Mouse (Mus musculus): ENCODE results near the gene Odc1.

Gene Odc1

DNA sequence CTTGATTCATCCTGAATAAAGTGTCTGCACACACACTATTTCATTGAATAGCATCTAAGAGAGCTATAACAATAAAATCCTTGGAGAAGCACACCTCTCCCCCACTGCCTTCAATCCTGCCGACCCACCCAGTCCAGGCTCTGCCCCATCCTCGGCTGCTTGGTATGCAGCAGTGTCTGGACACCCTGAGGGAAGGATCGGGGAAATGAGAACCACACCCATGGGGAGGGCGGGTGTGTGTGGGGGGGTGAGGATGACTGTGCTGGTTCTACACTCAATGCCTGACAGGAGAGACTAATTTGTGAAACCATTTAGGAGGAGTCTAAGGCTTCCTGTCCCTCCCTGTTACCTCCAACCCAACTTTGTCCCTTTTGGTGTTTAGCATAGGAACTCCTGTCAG lies 34.0 kb downstream of the Odc1 start:
- in situ Hi-C loops (cut with MboI; ENCODE audit: unreplicated experiment in 2 of 2) = no loop called here

DNA sequence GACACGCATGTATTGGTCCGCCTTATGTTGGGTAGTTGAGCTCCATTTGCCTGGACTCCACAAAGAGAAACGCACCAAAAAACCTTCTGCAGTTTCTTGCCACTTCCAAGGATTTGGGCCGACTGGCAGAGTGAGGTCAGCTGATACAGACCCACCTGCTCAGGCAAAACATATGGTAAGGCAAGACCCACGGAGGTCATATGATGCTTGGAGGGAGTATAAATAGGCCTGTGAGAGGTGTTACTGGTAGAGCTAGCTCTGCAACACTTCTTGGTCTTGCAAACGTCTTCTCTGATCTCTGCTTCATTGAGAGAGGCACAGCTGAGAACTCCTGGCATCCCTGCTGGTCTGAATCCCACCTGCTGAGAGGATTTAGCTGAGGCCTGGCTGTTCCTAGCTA lies 36.4 kb downstream of the Odc1 start:
- in situ Hi-C loops (cut with MboI; ENCODE audit: unreplicated experiment in 2 of 2) = no loop called here

DNA sequence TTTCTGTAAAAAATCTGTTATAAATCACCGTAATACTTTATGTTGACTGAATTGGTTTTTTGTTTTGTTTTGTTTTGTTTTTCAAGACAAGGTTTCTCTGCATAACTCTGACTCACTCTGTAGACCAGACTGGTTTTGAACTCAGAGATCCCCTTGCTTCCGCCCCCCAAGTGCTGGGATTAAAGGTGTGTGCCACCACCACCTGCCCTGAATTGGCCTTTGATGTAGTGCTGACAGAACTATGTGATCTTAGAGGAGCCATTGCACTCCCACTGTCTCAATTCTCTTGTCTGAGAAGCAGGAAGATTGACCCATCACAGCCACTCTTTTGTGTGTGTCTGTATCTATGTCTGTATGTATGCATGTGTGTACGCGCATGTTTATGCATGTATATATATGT lies 37.8 kb downstream of the Odc1 start:
- in situ Hi-C loops (cut with MboI; ENCODE audit: unreplicated experiment in 2 of 2) = no loop called here

DNA sequence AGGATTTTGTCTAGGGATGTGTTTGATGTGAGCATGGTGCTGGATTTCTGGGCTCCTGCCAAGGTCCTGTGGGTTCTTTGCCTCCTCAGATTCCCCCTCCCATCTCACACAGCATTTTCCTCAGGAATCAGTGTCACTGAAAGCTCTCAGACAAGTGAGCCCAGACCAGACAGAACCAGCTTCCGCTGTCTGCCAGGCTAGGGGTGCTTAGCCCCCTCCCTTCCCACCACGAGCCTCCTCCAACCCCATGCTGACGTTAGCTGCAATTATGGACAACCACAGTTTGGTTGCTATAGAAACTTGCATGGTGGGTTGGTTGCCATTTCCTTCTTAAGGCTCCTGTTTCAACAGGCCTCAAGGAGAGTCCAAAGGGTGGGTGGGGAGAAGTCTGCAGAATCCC lies 39.3 kb downstream of the Odc1 start:
- in situ Hi-C loops (cut with MboI; ENCODE audit: unreplicated experiment in 2 of 2) = no loop called here

DNA sequence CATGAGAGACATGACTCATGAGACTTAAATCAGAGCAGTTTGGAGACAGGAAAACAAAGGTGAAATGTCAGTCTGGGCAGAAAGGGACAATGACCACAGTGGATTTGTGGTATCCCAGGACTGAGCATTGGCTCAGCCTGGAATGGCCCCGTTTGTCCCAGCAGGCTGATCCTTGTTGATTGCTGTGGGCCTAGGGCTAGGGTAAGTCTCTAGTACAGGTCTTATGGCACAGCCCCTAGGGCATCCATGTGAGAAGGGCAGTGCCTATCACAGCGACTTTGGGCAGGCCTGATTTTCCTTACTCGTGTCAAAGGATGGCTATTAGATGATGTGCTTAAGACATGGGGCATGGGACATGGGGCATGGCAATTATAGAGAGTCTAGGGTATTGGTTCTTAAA lies 41.4 kb downstream of the Odc1 start:
- in situ Hi-C loops (cut with MboI; ENCODE audit: unreplicated experiment in 2 of 2) = no loop called here

DNA sequence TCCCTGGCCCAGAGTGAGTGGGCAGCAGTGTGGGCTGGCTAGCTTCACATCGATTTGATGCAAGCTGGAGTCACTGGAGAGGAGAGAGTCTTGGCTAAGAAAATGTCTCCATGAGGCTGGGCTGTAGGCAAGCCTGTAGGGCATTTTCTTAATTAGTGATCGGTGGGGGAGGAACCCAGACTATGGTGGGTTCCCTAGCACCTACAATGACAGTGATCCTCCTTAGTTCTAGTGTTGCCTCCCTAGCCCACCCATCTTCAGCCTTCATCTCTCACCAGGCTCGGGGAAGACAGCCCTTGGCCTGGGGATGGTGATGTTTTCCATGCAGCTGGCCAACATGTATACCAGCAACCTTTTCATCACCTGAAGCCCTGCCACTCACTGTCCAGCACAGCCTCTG lies 43.8 kb downstream of the Odc1 start:
- in situ Hi-C loops (cut with MboI; ENCODE audit: unreplicated experiment in 2 of 2) = no loop called here

DNA sequence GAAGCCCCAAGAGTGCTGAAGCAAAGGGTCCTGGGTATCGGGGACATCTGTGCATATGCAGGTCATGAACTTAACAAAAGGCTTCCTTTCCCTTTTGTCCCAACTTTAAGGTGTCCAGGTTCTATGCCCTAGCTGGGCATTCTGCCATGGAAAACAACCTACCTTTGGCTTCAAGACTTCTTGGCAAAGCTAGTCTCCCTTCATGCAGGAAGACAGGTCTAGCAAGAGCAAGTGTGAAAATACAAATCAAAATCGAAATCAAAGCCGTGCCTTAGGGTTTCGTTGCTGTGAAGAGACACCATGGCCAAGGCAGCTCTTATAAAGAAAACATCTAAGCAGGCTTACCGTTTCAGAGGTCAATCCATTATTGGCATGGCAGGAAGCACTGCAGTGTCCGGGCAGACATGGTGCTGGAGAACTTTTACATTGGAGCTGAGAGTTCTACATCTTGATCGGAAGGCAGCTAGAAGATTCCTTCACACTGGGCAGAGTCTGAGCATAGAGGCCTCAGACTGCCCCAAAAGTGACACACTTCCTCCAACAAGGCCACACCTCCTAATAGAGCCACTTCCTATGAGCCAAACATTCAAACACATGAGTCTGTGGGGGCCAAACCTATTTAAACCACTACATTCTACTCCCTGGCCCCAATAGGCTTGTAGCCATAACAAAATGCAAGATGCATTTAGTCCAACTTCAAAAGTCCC lies 44.5 kb downstream of the Odc1 start:
- in situ Hi-C loops (cut with MboI; ENCODE audit: unreplicated experiment in 2 of 2) = no loop called here

DNA sequence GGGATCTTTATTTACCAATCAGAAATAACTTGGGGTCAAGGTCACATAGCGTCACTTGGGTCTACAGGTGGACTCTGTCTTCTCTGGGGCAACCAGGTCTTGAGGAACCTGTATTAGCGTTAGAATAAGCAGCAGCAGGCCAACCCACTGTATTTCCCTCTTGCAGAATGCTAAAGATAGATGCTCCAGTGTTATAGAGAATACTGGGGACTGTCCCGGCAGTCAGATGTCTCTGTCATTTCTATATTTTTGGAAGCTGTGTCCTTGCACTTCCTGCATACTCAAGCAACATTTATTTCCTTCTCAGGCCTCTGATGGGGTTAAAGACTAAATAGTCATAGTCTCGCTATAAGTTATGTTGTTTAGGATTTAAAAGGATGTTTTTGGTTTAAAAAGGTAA lies 46.7 kb downstream of the Odc1 start:
- in situ Hi-C loops (cut with MboI; ENCODE audit: unreplicated experiment in 2 of 2) = no loop called here

DNA sequence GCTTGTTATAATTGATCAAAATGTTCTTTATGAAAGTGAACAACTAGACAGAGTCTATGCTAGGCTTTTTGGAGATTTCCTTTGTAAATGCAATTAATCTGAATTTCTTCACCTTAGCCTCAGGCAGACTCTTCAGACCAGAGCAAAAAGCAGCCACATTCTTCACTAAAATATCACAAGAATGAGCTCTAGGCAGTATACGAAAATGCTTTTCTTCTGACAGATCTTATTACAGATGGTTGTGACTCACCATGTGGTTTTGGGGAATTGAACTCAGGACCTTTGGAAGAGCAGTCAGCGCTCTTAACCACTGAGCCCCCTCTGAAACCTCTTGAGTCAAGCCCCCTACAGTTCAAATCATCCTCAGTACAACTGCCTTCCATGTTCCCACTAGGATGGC lies 49.4 kb downstream of the Odc1 start:
- in situ Hi-C loops (cut with MboI; ENCODE audit: unreplicated experiment in 2 of 2) = no loop called here

DNA sequence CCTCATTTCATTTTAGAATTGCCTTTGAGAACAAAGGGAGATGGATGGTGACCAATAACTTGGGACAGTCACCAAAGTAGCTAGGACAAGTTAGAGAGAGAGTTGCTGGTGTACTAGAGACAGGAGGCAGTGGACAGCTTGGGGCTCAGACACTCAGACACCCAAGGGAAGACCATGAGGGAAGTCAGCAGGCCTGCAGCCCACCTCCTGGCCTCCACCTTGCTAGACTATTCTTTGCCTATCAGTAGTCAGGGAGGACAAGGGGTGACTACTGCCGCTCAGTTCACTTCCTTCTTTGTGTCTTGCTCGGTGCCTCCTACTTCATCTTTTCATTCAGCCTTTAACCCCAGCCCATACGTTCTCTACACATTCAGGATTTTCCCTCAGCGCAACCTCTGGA lies 50.1 kb downstream of the Odc1 start:
- in situ Hi-C loops (cut with MboI; ENCODE audit: unreplicated experiment in 2 of 2) = no loop called here

DNA sequence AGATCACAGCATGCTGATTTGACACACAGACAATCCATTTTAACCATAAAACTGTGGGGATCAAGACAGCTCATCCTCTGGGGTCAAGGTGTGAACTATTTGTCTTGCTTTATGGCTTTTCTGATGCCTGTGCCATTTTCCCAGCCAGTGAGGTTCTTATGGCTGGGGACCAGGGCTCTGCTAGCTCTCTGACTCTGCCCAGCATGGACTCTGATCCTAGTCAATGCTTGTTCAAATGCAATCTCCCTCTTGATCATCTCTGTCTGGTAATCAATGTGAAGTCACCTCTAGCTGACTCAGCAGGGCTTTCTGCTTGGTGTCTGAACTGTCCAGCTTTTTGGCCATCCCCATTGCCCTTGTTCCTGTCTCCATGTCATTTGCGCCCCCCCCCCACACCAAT lies 50.6 kb downstream of the Odc1 start:
- in situ Hi-C loops (cut with MboI; ENCODE audit: unreplicated experiment in 2 of 2) = no loop called here
